Mouse (Mus musculus) megakaryocyte, embryonic 14.5 days (primary cell): ENCODE data around the gene Itgb5. TPM values are rescaled to one million over a fixed set of nuclear protein-coding genes. Genes with fewer than 3 reads are reported as not detected.
A peak's percentile ranks its signal among the peaks of the same experiment; 100 is the strongest.

Experiments used
- H3K27me3 ChIP-seq: replicated peaks from 2 replicates; pipeline ENCODE3; 2012; ENCODE audit warnings: inconsistent platforms
- H3K36me3 ChIP-seq: replicated peaks from 2 replicates; pipeline ENCODE3; 2012; ENCODE audit warnings: low read length, inconsistent platforms, mixed read lengths
- H3K4me1 ChIP-seq: 2 replicates; pipeline ENCODE4 v1.6.1; 2012; ENCODE audit warnings: inconsistent platforms
- H3K4me3 ChIP-seq: replicated peaks from 2 replicates; pipeline ENCODE3; 2012; ENCODE audit warnings: moderate library complexity, mild to moderate bottlenecking, inconsistent platforms
- H3K9me3 ChIP-seq: 2 replicates; pipeline ENCODE4 v1.6.1; 2012; ENCODE audit warnings: inconsistent platforms
- FLI1 ChIP-seq: IDR thresholded peaks from 2 replicates; pipeline ENCODE4 v1.6.1; 2012; ENCODE audit warnings: low read length, inconsistent platforms, mixed read lengths
- GATA1 ChIP-seq: IDR thresholded peaks from 3 replicates; pipeline ENCODE4 v1.6.1; 2012; ENCODE audit warnings: mixed read lengths, low read length, inconsistent platforms, borderline replicate concordance
- polyA plus RNA-seq: library from polyadenylated mRNA; stranded (reverse); fragments of >175 nt; gene quantifications from 2 replicates; pipeline ENCODE4 v1.2.3, GENCODE M21; 2012; ENCODE audit warnings: low replicate concordance; ENCODE audit not compliant: insufficient read depth

Itgb5 gene
- polyA plus RNA-seq: 6.9 and 13.0 TPM in 2 replicates

GRCm38 (mm10) chr16:33829301-33829831, at the start of gene Itgb5:
Gene Itgb5, plus strand, starts transcription at chr16:33829665.
- Histone ChIP-seq H3K9me3 (no peaks in the 10 kb centered on the region), H3K27me3 (peaks cover 75% of the 10 kb centered on the region), H3K36me3 (no peaks in the 10 kb centered on the region), H3K4me1 (peaks cover 40% of the 10 kb centered on the region), H3K4me3 (peak within 1 kb of the TSS; percentile 92)
- TF ChIP-seq FLI1 (no peak), GATA1 (no peak)

- H3K4me3 ChIP-seq: peak overlapping the region; percentile 82
- TF ChIP-seq GATA1 (peak; percentile 65; the same call in 1 of the 3 replicates), FLI1 (no peak)
- H3K9me3 ChIP-seq: no peaks in the 10 kb centered on the region
- peaks cover 54% of the 10 kb centered on the region for H3K36me3 ChIP-seq
- peaks cover 97% of the 10 kb centered on the region for H3K4me1 ChIP-seq
- no peaks in the 10 kb centered on the region for H3K27me3 ChIP-seq
Measured at GRCm38 (mm10) chr16:33781789-33782728, 47.4 kb upstream of the Itgb5 start.

DNA sequence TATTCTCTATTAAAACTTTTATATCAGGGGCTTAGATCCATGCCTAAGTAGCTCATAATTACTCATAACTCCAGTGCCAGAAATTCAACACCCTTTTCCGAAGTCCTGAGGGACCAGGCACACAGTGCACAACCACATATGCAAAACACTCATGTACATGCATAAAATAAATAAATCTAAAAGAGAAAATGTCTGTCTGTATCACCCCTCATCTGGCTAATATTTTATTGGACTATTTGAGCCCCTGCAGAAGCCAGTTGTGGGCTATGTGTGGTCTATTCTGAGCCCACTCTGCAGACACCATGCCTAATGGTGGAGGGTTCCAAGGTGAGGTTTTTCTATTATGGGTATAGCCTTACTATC, 46.8 kb upstream of the Itgb5 start:
- H3K4me1 ChIP-seq: peaks cover 96% of the 10 kb centered on the region
- H3K4me3 ChIP-seq: peak overlapping the region; percentile 82
- H3K27me3 ChIP-seq: no peaks in the 10 kb centered on the region
- no peak for TF ChIP-seq FLI1
- no peak for TF ChIP-seq GATA1
- H3K36me3 ChIP-seq: peaks cover 48% of the 10 kb centered on the region
- H3K9me3 ChIP-seq: no peaks in the 10 kb centered on the region

- Histone ChIP-seq H3K9me3 (no peaks in the 10 kb centered on the region), H3K4me3 (peak overlapping the region; percentile 64), H3K4me1 (peaks cover 95% of the 10 kb centered on the region), H3K27me3 (no peaks in the 10 kb centered on the region), H3K36me3 (peaks cover 44% of the 10 kb centered on the region)
- TF ChIP-seq GATA1 (no peak), FLI1 (no peak)
Measured at GRCm38 (mm10) chr16:33784547-33784946, 44.9 kb upstream of the Itgb5 start.

DNA sequence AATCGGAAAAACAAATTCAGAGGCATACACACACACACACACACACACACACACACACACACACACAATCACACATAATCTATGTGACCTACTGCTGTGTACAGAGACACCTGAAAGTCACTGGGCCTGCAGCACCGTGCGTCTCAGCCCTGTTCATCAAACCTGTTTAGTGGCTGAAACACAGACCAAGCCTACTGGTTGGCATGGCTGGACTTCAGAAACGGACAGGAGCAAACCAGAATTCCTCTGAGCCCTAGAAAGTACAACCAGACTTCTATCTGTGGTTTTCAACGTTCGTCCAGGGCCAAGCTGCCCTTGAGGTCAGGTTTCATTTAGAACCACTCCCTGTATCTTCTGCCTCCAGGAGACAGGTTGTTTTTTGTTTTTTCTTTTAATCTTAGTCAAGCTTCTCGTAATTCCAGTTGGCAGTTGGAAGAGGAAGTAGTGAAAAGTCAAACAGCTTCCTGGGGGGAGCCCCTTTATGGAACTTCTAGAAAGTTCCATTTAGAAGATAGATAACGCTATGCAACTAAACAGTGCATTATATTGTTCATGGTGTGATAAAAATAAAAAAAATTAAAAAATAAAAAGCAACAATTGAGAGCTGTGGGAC, 44.3 kb upstream of the Itgb5 start:
- Histone ChIP-seq H3K4me1 (peaks cover 98% of the 10 kb centered on the region), H3K36me3 (peaks cover 47% of the 10 kb centered on the region), H3K27me3 (no peaks in the 10 kb centered on the region), H3K9me3 (no peaks in the 10 kb centered on the region), H3K4me3 (peak overlapping the region; percentile 89)
- TF ChIP-seq GATA1 (no peak), FLI1 (no peak)

- H3K27me3 ChIP-seq: no peaks in the 10 kb centered on the region
- H3K36me3 ChIP-seq: peaks cover 41% of the 10 kb centered on the region
- H3K4me3 ChIP-seq: peak overlapping the region; percentile 89
- no peaks in the 10 kb centered on the region for H3K9me3 ChIP-seq
- no peak for TF ChIP-seq FLI1
- no peak for TF ChIP-seq GATA1
- peaks cover 96% of the 10 kb centered on the region for H3K4me1 ChIP-seq
Measured at GRCm38 (mm10) chr16:33786657-33787390, 42.6 kb upstream of the Itgb5 start.

- TF ChIP-seq FLI1 (no peak), GATA1 (no peak; the same call in 2 of the 3 replicates)
- no peaks in the 10 kb centered on the region for H3K27me3 ChIP-seq
- H3K9me3 ChIP-seq: no peaks in the 10 kb centered on the region
- peaks cover 48% of the 10 kb centered on the region for H3K36me3 ChIP-seq
- H3K4me3 ChIP-seq: peak within 1 kb of the TSS; percentile 91
- H3K4me1 ChIP-seq: peaks cover 78% of the 10 kb centered on the region
Measured at GRCm38 (mm10) chr16:33793846-33794791, 35.3 kb upstream of the Itgb5 start, which contains the start of gene Muc13. Gene Muc13, plus strand, starts transcription at chr16:33794037.

- Histone ChIP-seq H3K4me3 (peak overlapping the region; percentile 91), H3K4me1 (peaks cover 78% of the 10 kb centered on the region), H3K27me3 (no peaks in the 10 kb centered on the region), H3K36me3 (peaks cover 49% of the 10 kb centered on the region), H3K9me3 (no peaks in the 10 kb centered on the region)
- no peak for TF ChIP-seq GATA1
- TF ChIP-seq FLI1: no peak
Measured at GRCm38 (mm10) chr16:33795106-33795505, 34.4 kb upstream of the Itgb5 start.
